Mouse (Mus musculus) urinary bladder, adult 2 months (tissue): Measurements from ENCODE around the gene Tada3. TPM values are rescaled to one million over a fixed set of nuclear protein-coding genes. Genes with fewer than 3 reads are reported as not detected.

Source experiments
- DNase-seq: peaks from one replicate; pipeline ENCODE4 v3.0.0; 2022; ENCODE audit warnings: low spot score
- polyA plus RNA-seq: library from polyadenylated mRNA; depleted of rRNA; stranded (reverse); fragments of >200 nt; gene quantifications from 2 replicates; pipeline ENCODE4 v1.2.3, GENCODE M21; 2012

The Tada3 gene
- polyA plus RNA-seq, 1 experiment: 36.3 TPM

GRCm38 (mm10) chr6:113388960-113389359 is 11.3 kb upstream of the Tada3 start, which contains the start of gene Ttll3:
TSS of gene Ttll3 (plus strand) at chr6:113389260.
- no peak for DNase-seq

GRCm38 (mm10) chr6:113386025-113386424 is 8.3 kb upstream of the Tada3 start:
- no peak for DNase-seq

- no peak for DNase-seq
Observed at GRCm38 (mm10) chr6:113385160-113385714, 7.6 kb upstream of the Tada3 start.

- no peak for DNase-seq
Observed at GRCm38 (mm10) chr6:113384351-113384927, 6.8 kb upstream of the Tada3 start.

- DNase-seq: no peak
Observed at GRCm38 (mm10) chr6:113380480-113380879, 2.8 kb upstream of the Tada3 start.

GRCm38 (mm10) chr6:113379246-113379645 is 1.6 kb upstream of the Tada3 start:
- no peak for DNase-seq

GRCm38 (mm10) chr6:113377172-113377495 is 549 bp downstream of the Tada3 start:
- DNase-seq: no peak

GRCm38 (mm10) chr6:113373491-113373890 is 4.2 kb downstream of the Tada3 start:
- no peak for DNase-seq

- DNase-seq: no peak
Observed at GRCm38 (mm10) chr6:113370194-113370929, 7.3 kb downstream of the Tada3 start.

GRCm38 (mm10) chr6:113368577-113368976 is 9.1 kb downstream of the Tada3 start:
- DNase-seq: no peak

- no peak for DNase-seq
Observed at GRCm38 (mm10) chr6:113368124-113368523, 9.6 kb downstream of the Tada3 start.

- no peak for DNase-seq
Observed at GRCm38 (mm10) chr6:113367574-113367973, 10.1 kb downstream of the Tada3 start.

- DNase-seq: no peak
Observed at GRCm38 (mm10) chr6:113366639-113367038, 11.0 kb downstream of the Tada3 start.

GRCm38 (mm10) chr6:113364518-113365135 is 13.1 kb downstream of the Tada3 start:
- no peak for DNase-seq

- no peak for DNase-seq
Observed at GRCm38 (mm10) chr6:113362241-113362640, 15.4 kb downstream of the Tada3 start.

- no peak for DNase-seq
Observed at GRCm38 (mm10) chr6:113361476-113361875, 16.2 kb downstream of the Tada3 start.

GRCm38 (mm10) chr6:113353696-113354095 is 24.0 kb downstream of the Tada3 start:
- no peak for DNase-seq

- DNase-seq: no peak
Observed at GRCm38 (mm10) chr6:113352820-113353219, 24.9 kb downstream of the Tada3 start.

GRCm38 (mm10) chr6:113351653-113352052 is 26.0 kb downstream of the Tada3 start:
- no peak for DNase-seq

- no peak for DNase-seq
Observed at GRCm38 (mm10) chr6:113351161-113351560, 26.5 kb downstream of the Tada3 start.

- DNase-seq: no peak
Observed at GRCm38 (mm10) chr6:113350538-113350937, 27.1 kb downstream of the Tada3 start.

- no peak for DNase-seq
Observed at GRCm38 (mm10) chr6:113346897-113347296, 30.8 kb downstream of the Tada3 start.

GRCm38 (mm10) chr6:113344321-113344720 is 33.4 kb downstream of the Tada3 start:
- no peak for DNase-seq
